8 mouse cellular contexts compared by ENCODE assay signal in genomic region chr12:111694880-111695804, GRCm38 (mm10). TPM values are rescaled to one million over a fixed set of nuclear protein-coding genes. Genes with fewer than 3 reads are reported as not detected.
DNase-seq lines count a peak whose midpoint lies in the region; ATAC-seq and TF ChIP-seq lines count a peak whose summit lies in the region.

No protein-coding gene starts in this region.

- ATAC-seq in hindbrain, embryonic 16.5 days = peak; percentile 65
- ATAC-seq in midbrain, embryonic 16.5 days = peak; percentile 70

- no peaks in the 10 kb centered on the region for H3K9me3 ChIP-seq in hindbrain, embryonic 16.5 days (ENCODE audit: control insufficient read depth, low read length)
- no peaks in the 10 kb centered on the region for H3K9me3 ChIP-seq in midbrain, embryonic 16.5 days (replicated peaks; ENCODE audit: control insufficient read depth, low read length, poor library complexity, severe bottlenecking)

- 63% methylated on average over 13 of the region's 13 CpGs for WGBS in heart, adult 2 months
- WGBS in spleen, adult 2 months = 69% methylated on average over 13 of the region's 13 CpGs
- 31% methylated on average over 13 of the region's 13 CpGs for WGBS in hindbrain, embryonic 16.5 days
- 26% methylated on average over 13 of the region's 13 CpGs for WGBS in midbrain, embryonic 16.5 days

- H3K4me3 ChIP-seq in heart, adult 2 months = no peak overlapping the region
- H3K4me3 ChIP-seq in spleen, adult 2 months (ENCODE audit: extremely low read depth, insufficient read depth, insufficient read length) = no peak overlapping the region
- H3K4me3 ChIP-seq in hindbrain, embryonic 16.5 days (ENCODE audit: low read length) = no peak overlapping the region
- H3K4me3 ChIP-seq in midbrain, embryonic 16.5 days (ENCODE audit: low read depth, low read length) = no peak overlapping the region

- TF ChIP-seq EP300 in heart, adult 2 months (IDR thresholded peaks at IDR 0.05; ENCODE audit: insufficient read depth, low read depth, low read length) = no peak

- H3K4me1 ChIP-seq in heart, adult 2 months (ENCODE audit: control insufficient read depth, insufficient read depth, low read length) = peaks cover 24% of the 10 kb centered on the region
- H3K4me1 ChIP-seq in spleen, adult 2 months (ENCODE audit: control insufficient read depth, insufficient read depth, insufficient read length) = peaks cover 14% of the 10 kb centered on the region; the same call in 1 of the 2 replicates
- H3K4me1 ChIP-seq in hindbrain, embryonic 16.5 days (ENCODE audit: control insufficient read depth, insufficient read depth, low read depth, low read length) = peaks cover 53% of the 10 kb centered on the region
- peaks cover 23% of the 10 kb centered on the region for H3K4me1 ChIP-seq in midbrain, embryonic 16.5 days (ENCODE audit: control insufficient read depth, insufficient read depth, low read length)

- H3K4me2 ChIP-seq in hindbrain, embryonic 16.5 days (ENCODE audit: low read length) = peak overlapping the region; percentile 30; the same call in 1 of the 2 replicates
- peak overlapping the region; percentile 12; the same call in 1 of the 2 replicates for H3K4me2 ChIP-seq in midbrain, embryonic 16.5 days (ENCODE audit: low read length)

- peak overlapping the region; percentile 27; the same call in 1 of the 2 replicates for H3K27ac ChIP-seq in heart, adult 2 months
- H3K27ac ChIP-seq in spleen, adult 2 months (ENCODE audit: insufficient read depth, low read length) = peak overlapping the region; percentile 40; the same call in 1 of the 2 replicates
- peak overlapping the region; percentile 83 for H3K27ac ChIP-seq in hindbrain, embryonic 16.5 days (ENCODE audit: low read depth, low read length)
- H3K27ac ChIP-seq in midbrain, embryonic 16.5 days (ENCODE audit: low read length) = peak overlapping the region; percentile 85

- H3K9ac ChIP-seq in heart, adult 2 months (ENCODE audit: low read depth, low read length) = peak overlapping the region; percentile 10; the same call in 1 of the 2 replicates
- peak overlapping the region; percentile 54 for H3K9ac ChIP-seq in hindbrain, embryonic 16.5 days (ENCODE audit: low read depth, low read length)
- peak overlapping the region; percentile 12; the same call in 1 of the 2 replicates for H3K9ac ChIP-seq in midbrain, embryonic 16.5 days (ENCODE audit: low read depth, low read length)

- H3K36me3 ChIP-seq in heart, adult 2 months (ENCODE audit: control insufficient read depth, insufficient read depth, low read length) = no peaks in the 10 kb centered on the region
- no peaks in the 10 kb centered on the region for H3K36me3 ChIP-seq in spleen, adult 2 months (ENCODE audit: control insufficient read depth, insufficient read depth, low read length)
- no peaks in the 10 kb centered on the region for H3K36me3 ChIP-seq in hindbrain, embryonic 16.5 days (ENCODE audit: control insufficient read depth, insufficient read depth, low read length)
- H3K36me3 ChIP-seq in midbrain, embryonic 16.5 days (ENCODE audit: control insufficient read depth, insufficient read depth, low read length) = no peaks in the 10 kb centered on the region

- TF ChIP-seq CTCF in heart, adult 2 months (IDR thresholded peaks at IDR 0.05) = no peak
- no peak for TF ChIP-seq CTCF in spleen, adult 2 months (IDR thresholded peaks at IDR 0.05; ENCODE audit: extremely low read depth, insufficient read depth, insufficient read length, insufficient replicate concordance)

- intact Hi-C loops in heart, adult 2 months (cut with DNase I) = no loop called here

- DNase-seq in heart, adult 2 months = no peak
- no peak for DNase-seq in heart, adult 18-20 months
- no peak for DNase-seq in spleen, adult 2 months (ENCODE audit: low read depth in 1 of 2, low spot score in 2 of 2)
- DNase-seq in spleen, postnatal 4 days (ENCODE audit: low spot score in 2 of 2) = no peak
- no peak for DNase-seq in spleen, adult 12 weeks (ENCODE audit: low spot score)
- DNase-seq in urinary bladder, adult 2 months (ENCODE audit: low spot score) = no peak

- H3K79me2 ChIP-seq in heart, adult 2 months (replicated peaks; ENCODE audit: control insufficient read depth, insufficient read depth, low read length) = no peaks in the 10 kb centered on the region

- no peaks in the 10 kb centered on the region for H3K27me3 ChIP-seq in heart, adult 2 months (ENCODE audit: control insufficient read depth, insufficient read depth, low read length)
- H3K27me3 ChIP-seq in spleen, adult 2 months (ENCODE audit: control insufficient read depth, insufficient read depth, low read length) = no peaks in the 10 kb centered on the region
- H3K27me3 ChIP-seq in hindbrain, embryonic 16.5 days (replicated peaks; ENCODE audit: control insufficient read depth, insufficient read depth, low read length) = no peaks in the 10 kb centered on the region
- no peaks in the 10 kb centered on the region for H3K27me3 ChIP-seq in midbrain, embryonic 16.5 days (ENCODE audit: control insufficient read depth, insufficient read depth, low read depth, low read length)

- no peak for TF ChIP-seq POLR2A in heart, adult 2 months (IDR thresholded peaks at IDR 0.05; ENCODE audit: insufficient read depth, low read depth, low read length)
- no peak for TF ChIP-seq POLR2A in spleen, adult 2 months (IDR thresholded peaks at IDR 0.05; ENCODE audit: low read depth, low read length)

RNA-seq across cellular contexts. Expression of gene Trmt61a, which starts 17.2 kb away (rescaled TPM):
- 1 to 10 TPM; 4.5 to 5.4 TPM for total RNA-seq in heart, adult 2 months (2021)
- polyA plus RNA-seq in heart, adult 2 months (2012; rRNA removed) = 7.6 and 11.8 TPM in 2 replicates
- 1 to 10 TPM; 5.8 to 6.5 TPM for total RNA-seq in heart, adult 18-20 months (2021)
- polyA plus RNA-seq in spleen, adult 2 months (2012; rRNA removed) = 40.6 and 48.1 TPM in 2 replicates
- polyA plus RNA-seq in hindbrain, embryonic 16.5 days (2015; fragmentation: Nextera tagmentation; extraction: Ambion mirVana) = 8.8 and 11.1 TPM in 2 replicates
- polyA plus RNA-seq in midbrain, embryonic 16.5 days (2015; fragmentation: Nextera tagmentation; extraction: Ambion mirVana) = 9.8 and 10.4 TPM in 2 replicates
- polyA plus RNA-seq in urinary bladder, adult 2 months (2012; rRNA removed) = 17.1 and 25.1 TPM in 2 replicates

RNA-seq across cellular contexts. Expression of gene Bag5, which starts 17.9 kb away (rescaled TPM):
- total RNA-seq in heart, adult 2 months (2021) = 10 to 100 TPM; 18.8 to 22.8 TPM
- 9.8 and 15.9 TPM in 2 replicates for polyA plus RNA-seq in heart, adult 2 months (2012; rRNA removed)
- 10 to 100 TPM; 19.7 to 26.3 TPM for total RNA-seq in heart, adult 18-20 months (2021)
- polyA plus RNA-seq in spleen, adult 2 months (2012; rRNA removed) = 6.2 and 7.7 TPM in 2 replicates
- polyA plus RNA-seq in hindbrain, embryonic 16.5 days (2015; fragmentation: Nextera tagmentation; extraction: Ambion mirVana) = 65.3 and 65.7 TPM in 2 replicates
- 70.4 and 71.8 TPM in 2 replicates for polyA plus RNA-seq in midbrain, embryonic 16.5 days (2015; fragmentation: Nextera tagmentation; extraction: Ambion mirVana)
- polyA plus RNA-seq in urinary bladder, adult 2 months (2012; rRNA removed) = 30.4 and 32.8 TPM in 2 replicates

RNA-seq across cellular contexts. Expression of gene Apopt1, which starts 17.9 kb away (rescaled TPM):
- total RNA-seq in heart, adult 2 months (2021) = 10 to 100 TPM; 32.0 to 36.3 TPM
- 31.4 and 31.7 TPM in 2 replicates for polyA plus RNA-seq in heart, adult 2 months (2012; rRNA removed)
- total RNA-seq in heart, adult 18-20 months (2021) = 10 to 100 TPM; 33.9 to 36.8 TPM
- 22.2 and 33.3 TPM in 2 replicates for polyA plus RNA-seq in spleen, adult 2 months (2012; rRNA removed)
- 52.9 and 54.7 TPM in 2 replicates for polyA plus RNA-seq in hindbrain, embryonic 16.5 days (2015; fragmentation: Nextera tagmentation; extraction: Ambion mirVana)
- polyA plus RNA-seq in midbrain, embryonic 16.5 days (2015; fragmentation: Nextera tagmentation; extraction: Ambion mirVana) = 52.3 and 56.8 TPM in 2 replicates
- 47.1 and 50.6 TPM in 2 replicates for polyA plus RNA-seq in urinary bladder, adult 2 months (2012; rRNA removed)

RNA-seq across cellular contexts. Expression of gene Ckb, which starts 23.0 kb away (rescaled TPM):
- 10 to 100 TPM; 65.3 to 81.4 TPM for total RNA-seq in heart, adult 2 months (2021)
- 115 and 120 TPM in 2 replicates for polyA plus RNA-seq in heart, adult 2 months (2012; rRNA removed)
- total RNA-seq in heart, adult 18-20 months (2021) = 10 to 100 TPM; 67.8 to 74.5 TPM
- 139 and 197 TPM in 2 replicates for polyA plus RNA-seq in spleen, adult 2 months (2012; rRNA removed)
- 1,949 and 2,238 TPM in 2 replicates for polyA plus RNA-seq in hindbrain, embryonic 16.5 days (2015; fragmentation: Nextera tagmentation; extraction: Ambion mirVana)
- 1,397 and 1,482 TPM in 2 replicates for polyA plus RNA-seq in midbrain, embryonic 16.5 days (2015; fragmentation: Nextera tagmentation; extraction: Ambion mirVana)
- polyA plus RNA-seq in urinary bladder, adult 2 months (2012; rRNA removed) = 2,258 and 2,468 TPM in 2 replicates

Comparison
In these comparisons a context has a peak if more than half of its experiments do, and no peak if none do; other contexts are left out.
1. H3K27ac ChIP-seq: peak in every context shown above with its lines; median percentile 85 in midbrain, embryonic 16.5 days; 83 in hindbrain, embryonic 16.5 days; 40 in spleen, adult 2 months; 27 in heart, adult 2 months.